Mouse (Mus musculus) heart, adult 2 months (tissue): ENCODE measurements around the gene Timp2.
A peak's percentile ranks its signal among the peaks of the same experiment; 100 is the strongest.

ENCODE experiments used
- CTCF ChIP-seq: fragments of 200-600 bp; IDR thresholded peaks from 2 replicates; pipeline ENCODE4 v1.8.1; 2022; ENCODE audit warnings: antibody characterized with exemption, mild to moderate bottlenecking, moderate library complexity
- EP300 ChIP-seq: fragments of 200-500 bp; IDR thresholded peaks from 2 replicates; pipeline ENCODE4 v1.6.1; 2011; ENCODE audit warnings: low read depth, low read length, control low read depth; ENCODE audit not compliant: insufficient read depth

DNA sequence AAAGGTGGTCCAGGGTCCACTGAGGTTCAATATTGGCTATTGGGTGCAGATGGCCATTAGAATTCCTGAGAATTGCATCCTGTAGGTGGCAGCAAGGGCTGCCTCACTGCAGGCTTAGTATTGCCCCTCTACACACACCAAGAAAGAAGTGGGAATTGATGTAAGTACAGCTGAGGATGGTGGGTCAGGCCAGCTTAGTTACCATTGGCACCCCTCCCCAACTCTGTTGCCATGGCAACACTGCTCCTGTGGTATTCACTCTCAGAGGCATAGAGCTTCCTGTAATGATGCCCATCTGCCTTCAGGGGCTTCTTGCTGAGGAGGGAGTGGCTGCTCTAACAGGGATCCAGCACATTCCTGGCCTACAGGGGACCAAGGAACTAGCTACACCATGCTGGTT is 19.5 kb upstream of the Timp2 start:
- 0 out of 2 replicates have a peak, but pooled peaks have one; percentile 7 for TF ChIP-seq CTCF
- no peak for TF ChIP-seq EP300
